Mouse (Mus musculus) MEL (cell line): ENCODE results near the gene Cavin2.

ENCODE experiments used
- CHD2 ChIP-seq: IDR thresholded peaks from 2 replicates; pipeline ENCODE4 v1.6.1; 2011; ENCODE audit warnings: low read length, improper control_type of control experiment
- CTCF ChIP-seq, 3 experiments: IDR thresholded peaks in 2 of 3; conservative IDR thresholded peaks in 1 of 3; 2 replicates each; pipeline ENCODE4 v1.5.1; 2011 to 2012; ENCODE audit warnings: low read length in 3 of 3, low read depth in 2 of 3, mild to moderate bottlenecking in 2 of 3, improper control_type of control experiment in 1 of 3, inconsistent platforms in 1 of 3, mixed read lengths in 1 of 3, moderate library complexity in 1 of 3; ENCODE audit not compliant: control insufficient read depth in 1 of 3, insufficient read depth in 1 of 3, poor library complexity in 1 of 3, severe bottlenecking in 1 of 3
- E2F4 ChIP-seq: IDR thresholded peaks from 2 replicates; pipeline ENCODE4 v1.6.1; 2011; ENCODE audit warnings: low read depth, low read length, improper control_type of control experiment, borderline replicate concordance
- EP300 ChIP-seq, 2 experiments: IDR thresholded peaks; 2 replicates each; pipeline ENCODE4 v1.6.1; 2011; ENCODE audit warnings: improper control_type of control experiment in 2 of 2, low read length in 2 of 2, low read depth in 1 of 2, mild to moderate bottlenecking in 1 of 2
- GABPA ChIP-seq: IDR thresholded peaks from 2 replicates; pipeline ENCODE4 v1.6.1; 2012; ENCODE audit warnings: low read depth, mild to moderate bottlenecking, inconsistent platforms, low read length, improper control_type of control experiment, moderate library complexity
- POLR2A ChIP-seq, 2 experiments: IDR thresholded peaks; 2 replicates each; pipeline ENCODE4 v1.6.1; 2011 to 2012; ENCODE audit warnings: low read length in 2 of 2, mild to moderate bottlenecking in 2 of 2, control low read depth in 1 of 2, improper control_type of control experiment in 1 of 2, low read depth in 1 of 2, moderate library complexity in 1 of 2; ENCODE audit not compliant: control insufficient read depth in 1 of 2, insufficient read depth in 1 of 2, poor library complexity in 1 of 2
- POLR2AphosphoS2 ChIP-seq: IDR thresholded peaks from 2 replicates; pipeline ENCODE4 v1.6.1; 2011; ENCODE audit warnings: low read length, improper control_type of control experiment
- POLR2AphosphoS5 ChIP-seq: IDR thresholded peaks from 2 replicates; pipeline ENCODE4 v1.6.1; 2012; ENCODE audit warnings: low read depth, borderline replicate concordance, mild to moderate bottlenecking, inconsistent platforms, low read length, moderate library complexity, mixed read lengths
- SIN3A ChIP-seq: IDR thresholded peaks from 2 replicates; pipeline ENCODE4 v1.6.1; 2012; ENCODE audit warnings: low read length, improper control_type of control experiment, inconsistent platforms
- TCF12 ChIP-seq: IDR thresholded peaks from 2 replicates; pipeline ENCODE4 v1.6.1; 2014; ENCODE audit warnings: low read depth, mild to moderate bottlenecking, inconsistent platforms, low read length, improper control_type of control experiment, moderate library complexity
- UBTF ChIP-seq: IDR thresholded peaks from 2 replicates; pipeline ENCODE4 v1.6.1; 2012; ENCODE audit warnings: low read depth, mild to moderate bottlenecking, inconsistent platforms, low read length, improper control_type of control experiment, moderate library complexity, borderline replicate concordance; ENCODE audit not compliant: insufficient read depth

DNA sequence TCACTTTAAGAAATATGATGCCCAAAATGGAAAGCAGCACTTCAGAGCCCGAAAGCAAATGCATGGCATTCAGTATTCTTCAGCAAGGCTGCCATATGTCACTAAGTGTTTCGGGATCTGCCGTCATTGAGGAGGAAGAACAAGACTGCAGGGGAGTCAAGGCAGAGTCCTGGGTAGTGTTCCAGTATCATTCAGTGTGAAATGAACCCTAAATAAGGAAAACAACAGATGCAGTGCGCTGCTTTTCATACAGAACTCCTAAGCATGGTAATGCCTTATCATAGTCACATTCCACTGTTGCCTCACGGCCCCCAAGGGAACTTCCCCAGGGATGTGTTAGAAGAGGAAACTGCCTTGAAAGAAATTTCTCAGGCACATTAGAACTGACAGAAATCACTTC is 21.8 kb upstream of the Cavin2 start:
- TF ChIP-seq POLR2AphosphoS2 = no peak
- no peak for TF ChIP-seq E2F4
- no peak for TF ChIP-seq POLR2AphosphoS5
- TF ChIP-seq CTCF (IDR thresholded peaks at IDR 0.05 in 2 of 3, conservative IDR thresholded peaks at IDR 0.05 in 1 of 3; ENCODE audit: control insufficient read depth in 1 of 3, insufficient read depth in 1 of 3, low read depth in 2 of 3, low read length in 3 of 3, poor library complexity in 1 of 3, severe bottlenecking in 1 of 3) = no peak
- TF ChIP-seq POLR2A (IDR thresholded peaks at IDR 0.05; ENCODE audit: control insufficient read depth in 1 of 2, insufficient read depth in 1 of 2, low read depth in 1 of 2, low read length in 2 of 2, poor library complexity in 1 of 2) = no peak
- TF ChIP-seq TCF12 = no peak
- no peak for TF ChIP-seq EP300 (IDR thresholded peaks at IDR 0.05; ENCODE audit: low read depth in 1 of 2, low read length in 2 of 2)
- TF ChIP-seq SIN3A = no peak
- TF ChIP-seq GABPA = no peak
- TF ChIP-seq UBTF = no peak
- TF ChIP-seq CHD2 = no peak
